Mouse (Mus musculus) cerebellum, adult 11-12 months (tissue): Measurements from ENCODE around the gene Zfp651.

Source experiments
- DNase-seq: peaks from one replicate; pipeline ENCODE4 v3.0.0; 2022

Zfp651 gene

DNA sequence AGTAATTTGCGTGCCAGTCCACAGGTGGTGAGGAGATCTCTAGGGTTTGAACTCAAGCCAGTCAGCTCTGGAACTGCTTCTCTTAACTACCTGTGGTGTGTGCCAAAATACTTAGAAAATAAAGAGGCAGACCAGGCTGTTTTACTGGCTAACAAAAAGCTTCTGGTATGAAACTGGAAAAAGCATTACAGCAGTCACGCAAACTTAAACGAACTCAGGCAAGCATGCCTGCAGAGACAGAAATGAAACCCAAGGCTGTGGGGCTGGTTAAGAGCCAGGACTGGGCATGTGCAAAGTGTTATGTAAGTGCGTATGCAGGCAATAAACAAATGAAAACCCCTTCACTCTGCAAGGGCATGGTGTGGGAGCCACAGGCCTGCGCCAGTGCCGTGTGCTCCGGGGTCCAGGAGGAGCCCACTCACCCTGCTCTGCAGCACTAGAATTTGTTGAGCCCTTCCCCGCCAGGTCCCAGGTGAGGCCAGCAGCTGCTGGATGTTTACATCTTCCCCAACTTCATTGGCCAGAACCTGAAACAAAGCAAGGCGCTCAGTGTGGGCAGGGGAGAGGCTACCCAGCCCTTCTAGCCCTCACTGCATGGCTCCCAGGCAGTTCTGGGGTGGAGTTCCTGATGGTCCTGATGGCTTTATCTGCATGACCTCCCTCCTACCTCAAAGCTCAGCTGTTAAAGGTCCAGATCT, 60.1 kb downstream of the Zfp651 start:
- peak; percentile 68 for DNase-seq

DNA sequence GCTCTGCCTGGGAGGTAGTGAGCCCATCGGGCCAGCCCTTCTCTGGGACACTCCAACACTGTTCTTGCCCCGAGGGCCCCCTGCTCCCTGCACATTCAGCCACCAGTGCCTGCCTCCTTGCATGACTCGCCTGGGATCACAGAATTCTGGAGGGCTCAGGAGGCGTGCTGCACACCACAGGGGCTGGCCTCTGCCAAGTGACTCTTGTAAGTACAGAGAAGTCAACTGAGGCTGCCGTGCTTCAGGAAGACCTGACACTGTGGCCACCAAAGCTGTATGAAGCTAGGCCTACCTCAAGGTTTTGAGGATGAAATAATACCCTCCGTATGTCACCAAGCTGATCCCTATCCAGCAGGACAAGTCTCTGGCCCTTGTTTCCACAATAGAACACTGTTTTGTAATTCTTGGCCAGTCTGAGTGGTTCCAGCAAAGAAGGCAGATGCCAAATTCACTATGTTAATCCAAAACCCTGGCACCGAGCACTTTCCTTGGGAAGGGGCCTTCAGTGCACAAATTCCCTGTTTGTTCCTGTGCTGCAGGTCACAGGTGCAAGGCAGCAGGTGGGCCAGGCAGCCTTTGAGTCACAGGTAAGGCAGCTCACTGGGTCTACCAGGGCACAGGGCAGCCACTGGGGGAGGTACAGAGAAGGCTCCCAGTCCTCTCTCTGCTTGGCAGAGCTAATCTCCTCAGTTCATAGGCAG, 60.8 kb downstream of the Zfp651 start:
- peak; percentile 88 for DNase-seq

DNA sequence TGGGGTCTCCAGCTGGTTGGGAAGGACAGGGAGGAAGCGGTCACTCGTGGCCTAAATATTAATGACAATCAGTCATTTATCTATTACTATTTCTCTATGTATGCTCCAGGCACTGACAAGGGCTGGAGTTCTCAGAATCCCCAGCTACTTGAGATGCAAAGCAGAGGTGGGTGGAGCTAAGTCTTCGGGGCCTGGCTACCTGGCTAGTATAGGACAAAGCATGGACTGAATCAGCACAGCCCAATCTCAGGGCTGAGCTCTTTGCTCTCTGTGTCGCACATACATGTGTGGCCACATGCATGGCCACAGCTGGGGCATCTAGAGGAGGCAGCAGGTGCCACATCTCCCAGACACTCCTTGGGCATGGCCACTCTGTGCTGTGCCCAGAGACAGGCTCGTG, 61.6 kb downstream of the Zfp651 start:
- no peak for DNase-seq
